Mouse (Mus musculus): ENCODE measurements around the gene Cybc1. TPM values are rescaled to one million over a fixed set of nuclear protein-coding genes. Genes with fewer than 3 reads are reported as not detected.

Gene Cybc1
- total RNA-seq (2023), result 10 to 100 TPM; 43.4 to 58.8 TPM

GRCm38 (mm10) chr11:121229018-121229439 is at the start of gene Cybc1:
Cybc1 (minus strand) TSS chr11:121229322.

DNA sequence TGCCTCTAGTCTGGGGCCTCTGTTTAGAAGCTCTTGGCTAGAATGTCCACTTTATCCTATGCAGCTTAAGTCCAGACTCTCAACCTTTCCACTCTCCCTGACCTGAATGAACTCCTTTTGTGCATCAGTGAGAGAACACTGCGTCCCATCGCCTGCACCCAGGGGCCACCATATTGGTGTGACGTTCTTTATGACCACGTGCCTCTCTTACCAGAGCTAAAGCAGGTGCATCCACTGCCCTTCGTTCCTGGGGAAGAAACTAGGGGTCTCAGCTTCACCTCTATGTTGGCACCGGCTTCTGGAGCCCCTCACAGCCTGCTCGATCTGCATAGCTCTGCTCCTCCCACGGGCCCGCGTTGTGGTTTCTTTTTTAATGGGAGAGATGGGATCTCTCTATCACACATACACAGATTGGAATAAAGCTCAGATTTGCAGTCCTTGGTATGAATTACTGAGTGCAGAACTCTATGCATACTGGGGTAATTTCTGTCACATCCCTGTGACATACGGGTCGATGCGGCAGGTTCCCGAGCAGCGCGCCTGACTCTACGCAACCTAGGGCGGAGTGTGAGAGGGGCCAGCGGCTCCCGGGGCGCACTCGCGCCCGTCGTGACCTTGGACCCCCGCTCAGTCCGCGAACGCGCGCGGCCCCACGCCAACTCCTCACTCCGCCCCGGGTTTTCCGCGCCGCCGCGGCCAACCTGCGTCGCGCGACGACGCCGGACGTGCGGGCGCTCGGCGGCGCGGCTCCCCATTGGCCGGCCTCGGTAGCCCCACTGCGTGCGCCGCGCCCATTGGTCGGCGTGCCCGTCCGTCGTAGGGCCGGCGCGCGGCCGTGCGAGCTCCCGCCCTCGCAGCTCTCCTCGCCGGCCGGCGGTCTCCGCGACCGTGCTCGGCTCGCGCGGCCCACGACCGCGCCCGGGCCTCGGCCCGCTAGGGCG is 30.3 kb upstream of the Cybc1 start, which contains the start of gene Foxk2:
Foxk2 (plus strand) TSS at position 831 of the 941 bp plus-strand sequence.

GRCm38 (mm10) chr11:121236564-121237344 is 7.6 kb upstream of the Cybc1 start, which contains the start of gene Narf:
Narf (plus strand) TSS chr11:121237253.

GRCm38 (mm10) chr11:121204161-121205006 is 24.7 kb downstream of the Cybc1 start, which contains the start of the genes Hexdc and Ogfod3:
Hexdc (plus strand) TSS chr11:121204433.
Ogfod3 (minus strand) TSS chr11:121204711.

Other genes with a start within 250 kb of the Cybc1 start
- gene Csnk1d, start 238.0 kb downstream of the Cybc1 start, total RNA-seq (2023), result 100 to 1,000 TPM; 162 to 175 TPM
- gene Cd7, start 189.9 kb downstream of the Cybc1 start, total RNA-seq (2023), result 100 to 1,000 TPM; 175 to 207 TPM
- not detected for gene Sectm1b, start 165.8 kb downstream of the Cybc1 start, total RNA-seq (2023)
- gene Sectm1a, start 148.1 kb downstream of the Cybc1 start, total RNA-seq (2023), result not detected
- not detected for gene Tex19.2, start 110.6 kb downstream of the Cybc1 start, total RNA-seq (2023)
- not detected for gene Tex19.1, start 83.2 kb downstream of the Cybc1 start, total RNA-seq (2023)
- not detected for gene Uts2r, start 69.1 kb downstream of the Cybc1 start, total RNA-seq (2023)
- 1 to 10 TPM; 7.4 to 8.7 TPM for gene Hexdc, start 24.9 kb downstream of the Cybc1 start, total RNA-seq (2023)
- 1 to 10 TPM; 3.6 to 4.4 TPM for gene Ogfod3, start 24.6 kb downstream of the Cybc1 start, total RNA-seq (2023)
- gene Narf, start 7.9 kb upstream of the Cybc1 start, total RNA-seq (2023), result 10 to 100 TPM; 28.8 to 29.9 TPM
- 10 to 100 TPM; 43.3 to 48.7 TPM for gene Foxk2, start 30.7 kb upstream of the Cybc1 start, total RNA-seq (2023)
- gene Wdr45b, start 125.1 kb upstream of the Cybc1 start, total RNA-seq (2023), result 10 to 100 TPM; 61.2 to 70.1 TPM
- not detected for gene Rab40b, start 158.9 kb upstream of the Cybc1 start, total RNA-seq (2023)
- gene Fn3krp, start 192.1 kb upstream of the Cybc1 start, total RNA-seq (2023), result 1 to 10 TPM; 6.0 to 8.5 TPM
- under 1 TPM; 0.18 to 0.26 TPM for gene Fn3k, start 205.6 kb upstream of the Cybc1 start, total RNA-seq (2023)
- gene Tbcd, start 222.6 kb upstream of the Cybc1 start, total RNA-seq (2023), result 10 to 100 TPM; 36.6 to 39.7 TPM

All from T-cell, adult 66 days (primary cell).